Mouse (Mus musculus) lung, adult 2 months (tissue): Measurements from ENCODE around the gene Chchd1.

Experiments used
- CTCF ChIP-seq: fragments of 200-500 bp; IDR thresholded peaks from 2 replicates; pipeline ENCODE4 v1.5.1; 2011; ENCODE audit warnings: mild to moderate bottlenecking, low read length, control low read depth; ENCODE audit not compliant: insufficient read depth
- POLR2A ChIP-seq: fragments of 200-500 bp; IDR thresholded peaks from 2 replicates; pipeline ENCODE4 v1.6.1; 2011; ENCODE audit warnings: low read depth, mild to moderate bottlenecking, control low read depth, low read length, borderline replicate concordance; ENCODE audit errors: extremely low read depth

GRCm38 (mm10) chr14:20743614-20744013 is 40.8 kb downstream of the Chchd1 start:
- TF ChIP-seq POLR2A (no peak), CTCF (no peak; the same call in 1 of the 2 replicates)
